Mouse (Mus musculus): ENCODE measurements around the gene Fer1l4. TPM values are rescaled to one million over a fixed set of nuclear protein-coding genes. Genes with fewer than 3 reads are reported as not detected.
A peak's percentile ranks its signal among the peaks of the same experiment; 100 is the strongest.

Fer1l4 gene
- 1.3 and 1.6 TPM in 2 replicates for polyA plus RNA-seq (2015; fragmentation: Nextera tagmentation; extraction: Ambion mirVana)

DNA sequence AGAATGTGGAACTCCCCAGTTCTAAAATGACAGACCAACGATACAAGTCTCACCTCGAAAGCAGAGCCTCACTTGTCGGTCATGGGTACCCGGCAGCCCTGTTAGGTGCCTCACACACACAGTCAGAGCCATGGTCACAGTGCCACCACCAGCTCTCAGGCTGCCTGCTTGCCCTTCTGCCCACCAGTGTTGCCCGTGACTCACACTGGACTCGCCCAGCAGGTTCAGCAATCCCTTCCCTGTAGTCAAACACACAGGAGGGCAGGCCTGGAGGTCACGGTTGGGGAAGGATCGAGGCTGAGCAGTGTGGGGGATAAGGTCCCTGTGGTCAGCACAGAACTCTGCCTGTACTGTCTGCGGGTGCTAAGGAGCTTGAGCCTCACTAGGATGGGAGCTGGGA is at the start of gene Fer1l4:
TSS of gene Fer1l4 (minus strand) at position 132 of the 400 bp plus-strand sequence.
- 0 out of 2 replicates have a peak, but pooled peaks have one; percentile 39 for ATAC-seq (ENCODE audit: insufficient read depth, low FRiP score, low read depth)
- Histone ChIP-seq H3K9me3 (no peaks in the 10 kb centered on the region), H3K4me1 (peaks cover 3% of the 10 kb centered on the region; the same call in 1 of the 2 replicates), H3K4me2 (no peak within 1 kb of the TSS), H3K27me3 (replicated peaks) (no peaks in the 10 kb centered on the region), H3K36me3 (no peaks in the 10 kb centered on the region), H3K4me3 (replicated peaks) (no peak within 1 kb of the TSS), H3K9ac (no peak within 1 kb of the TSS), H3K27ac (no peak within 1 kb of the TSS)
- WGBS, result 70% methylated on average over 9 of the region's 9 CpGs

DNA sequence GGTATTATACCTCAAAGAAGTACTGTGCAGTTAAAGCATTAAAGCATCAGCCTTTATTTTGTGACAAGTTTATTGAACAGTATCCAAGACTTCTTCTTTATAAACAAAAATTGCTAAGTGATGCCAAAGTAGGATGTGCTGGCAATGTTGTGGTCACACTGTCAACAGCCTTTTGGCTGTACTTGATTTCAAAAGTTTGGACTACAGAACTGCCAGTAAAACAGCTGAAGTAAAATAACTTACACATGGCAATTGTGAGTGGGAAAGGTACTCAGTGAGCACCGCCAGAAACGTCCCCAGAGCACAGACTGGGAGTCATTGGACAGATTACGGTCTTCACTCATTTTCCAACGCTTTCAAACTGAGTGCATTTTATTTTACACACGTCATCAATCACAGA is 39.2 kb upstream of the Fer1l4 start:
- Histone ChIP-seq H3K9ac (no peak overlapping the region), H3K4me2 (no peak overlapping the region), H3K27me3 (replicated peaks) (no peaks in the 10 kb centered on the region), H3K4me1 (no peaks in the 10 kb centered on the region), H3K36me3 (peaks cover 9% of the 10 kb centered on the region; the same call in 1 of the 2 replicates), H3K9me3 (no peaks in the 10 kb centered on the region), H3K4me3 (replicated peaks) (no peak overlapping the region), H3K27ac (no peak overlapping the region)
- 69% methylated on average over 5 of the region's 5 CpGs for WGBS
- ATAC-seq (ENCODE audit: insufficient read depth, low FRiP score, low read depth), result no peak

DNA sequence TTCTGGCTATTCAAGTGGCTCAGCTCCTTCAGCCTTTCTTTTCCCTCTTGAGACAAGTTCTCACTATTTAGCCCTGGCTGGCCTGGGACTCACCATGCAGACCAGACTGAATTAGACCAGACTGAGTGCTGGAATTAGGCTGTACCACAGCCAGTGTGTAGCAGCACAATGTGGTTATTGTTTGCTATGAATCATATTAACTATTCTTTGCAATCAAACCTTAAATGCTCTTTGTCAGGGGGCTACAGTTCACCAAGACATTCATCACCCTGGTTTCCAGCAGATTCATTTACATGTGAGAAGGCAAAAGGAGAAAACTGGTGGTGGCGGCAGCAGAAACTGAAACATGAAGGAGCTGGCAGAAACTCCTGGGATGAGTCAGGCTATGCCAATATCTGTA is 37.1 kb upstream of the Fer1l4 start:
- no peak overlapping the region for H3K4me3 ChIP-seq (replicated peaks)
- H3K27me3 ChIP-seq (replicated peaks), result no peaks in the 10 kb centered on the region
- H3K4me2 ChIP-seq, result no peak overlapping the region
- no peak overlapping the region for H3K9ac ChIP-seq
- no peaks in the 10 kb centered on the region for H3K9me3 ChIP-seq
- WGBS, result 86% methylated on average over 1 of the region's 1 CpGs
- H3K27ac ChIP-seq, result no peak overlapping the region
- ATAC-seq (ENCODE audit: insufficient read depth, low FRiP score, low read depth), result no peak
- no peaks in the 10 kb centered on the region for H3K36me3 ChIP-seq
- H3K4me1 ChIP-seq, result no peaks in the 10 kb centered on the region

- Histone ChIP-seq H3K4me2 (no peak overlapping the region), H3K27me3 (replicated peaks) (no peaks in the 10 kb centered on the region), H3K4me1 (no peaks in the 10 kb centered on the region), H3K9me3 (no peaks in the 10 kb centered on the region), H3K4me3 (replicated peaks) (no peak overlapping the region), H3K9ac (no peak overlapping the region), H3K36me3 (no peaks in the 10 kb centered on the region), H3K27ac (no peak overlapping the region)
- 79% methylated on average over 7 of the region's 7 CpGs for WGBS
- no peak for ATAC-seq (ENCODE audit: insufficient read depth, low FRiP score, low read depth)
These were observed 34.8 kb upstream of the Fer1l4 start for GRCm38 (mm10) chr2:156087391-156088110.

- H3K4me3 ChIP-seq (replicated peaks), result no peak overlapping the region
- H3K36me3 ChIP-seq, result no peaks in the 10 kb centered on the region
- ATAC-seq (ENCODE audit: insufficient read depth, low FRiP score, low read depth), result no peak
- no peak overlapping the region for H3K27ac ChIP-seq
- H3K27me3 ChIP-seq (replicated peaks), result no peaks in the 10 kb centered on the region
- H3K4me2 ChIP-seq, result no peak overlapping the region
- no peaks in the 10 kb centered on the region for H3K9me3 ChIP-seq
- WGBS, result 81% methylated on average over 3 of the region's 3 CpGs
- no peak overlapping the region for H3K9ac ChIP-seq
- no peaks in the 10 kb centered on the region for H3K4me1 ChIP-seq
These were observed 31.8 kb upstream of the Fer1l4 start for GRCm38 (mm10) chr2:156084541-156084940.

DNA sequence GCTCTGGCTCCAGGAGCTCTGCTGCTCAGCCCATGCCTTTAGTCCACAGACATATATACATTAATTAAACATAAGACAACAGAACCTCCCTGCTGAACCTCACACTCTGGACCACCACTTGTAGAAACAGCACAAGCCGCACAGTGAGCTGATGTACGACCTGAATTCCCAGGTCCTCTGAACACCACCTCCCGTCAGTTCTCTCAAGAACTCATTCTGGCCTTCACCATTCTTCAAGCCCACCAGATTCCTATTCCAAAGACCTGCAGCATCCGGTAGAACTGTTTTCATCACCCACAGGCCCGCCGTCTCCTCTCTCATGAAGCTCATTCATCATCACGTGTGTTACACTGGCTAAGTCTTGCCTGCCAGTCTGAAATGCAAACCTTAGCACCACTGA is 27.6 kb upstream of the Fer1l4 start:
- no peak overlapping the region for H3K27ac ChIP-seq
- no peaks in the 10 kb centered on the region for H3K27me3 ChIP-seq (replicated peaks)
- H3K36me3 ChIP-seq, result peaks cover 36% of the 10 kb centered on the region
- H3K9me3 ChIP-seq, result no peaks in the 10 kb centered on the region
- no peak overlapping the region for H3K4me2 ChIP-seq
- H3K4me3 ChIP-seq (replicated peaks), result no peak overlapping the region
- ATAC-seq (ENCODE audit: insufficient read depth, low FRiP score, low read depth), result no peak
- H3K4me1 ChIP-seq, result no peaks in the 10 kb centered on the region
- WGBS, result 64% methylated on average over 7 of the region's 7 CpGs
- H3K9ac ChIP-seq, result no peak overlapping the region

DNA sequence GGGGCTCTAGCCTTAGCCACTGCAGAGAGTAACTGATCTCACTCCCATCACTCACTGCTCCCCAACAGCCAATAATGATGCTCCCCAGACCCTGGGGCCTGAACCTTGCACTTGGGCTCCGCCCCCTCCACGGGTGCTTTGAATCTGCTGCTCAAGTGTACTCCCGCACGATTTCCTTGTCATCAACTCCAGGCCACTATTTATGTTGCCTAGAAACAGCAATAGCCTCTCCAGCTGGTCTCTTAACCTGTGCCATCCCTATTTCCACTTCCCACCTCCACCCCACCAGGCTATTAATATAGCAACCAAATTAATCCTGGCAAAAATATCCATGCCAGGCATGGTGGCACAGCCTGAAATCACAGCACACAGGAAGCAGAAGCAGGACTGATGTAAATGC is 26.9 kb upstream of the Fer1l4 start:
- WGBS, result 42% methylated on average over 4 of the region's 4 CpGs
- no peak overlapping the region for H3K4me3 ChIP-seq (replicated peaks)
- ATAC-seq (ENCODE audit: insufficient read depth, low FRiP score, low read depth), result no peak
- no peak overlapping the region for H3K9ac ChIP-seq
- H3K4me2 ChIP-seq, result no peak overlapping the region
- H3K9me3 ChIP-seq, result no peaks in the 10 kb centered on the region
- H3K27me3 ChIP-seq (replicated peaks), result no peaks in the 10 kb centered on the region
- H3K36me3 ChIP-seq, result peaks cover 43% of the 10 kb centered on the region
- H3K27ac ChIP-seq, result no peak overlapping the region
- H3K4me1 ChIP-seq, result no peaks in the 10 kb centered on the region

- ATAC-seq (ENCODE audit: insufficient read depth, low FRiP score, low read depth), result no peak
- 80% methylated on average over 8 of the region's 8 CpGs for WGBS
- peaks cover 47% of the 10 kb centered on the region for H3K36me3 ChIP-seq
- no peak overlapping the region for H3K4me3 ChIP-seq (replicated peaks)
- H3K27me3 ChIP-seq (replicated peaks), result no peaks in the 10 kb centered on the region
- no peaks in the 10 kb centered on the region for H3K4me1 ChIP-seq
- H3K27ac ChIP-seq, result no peak overlapping the region
- no peak overlapping the region for H3K9ac ChIP-seq
- no peak overlapping the region for H3K4me2 ChIP-seq
- no peaks in the 10 kb centered on the region for H3K9me3 ChIP-seq
These were observed 26.4 kb upstream of the Fer1l4 start for GRCm38 (mm10) chr2:156079183-156079560.

DNA sequence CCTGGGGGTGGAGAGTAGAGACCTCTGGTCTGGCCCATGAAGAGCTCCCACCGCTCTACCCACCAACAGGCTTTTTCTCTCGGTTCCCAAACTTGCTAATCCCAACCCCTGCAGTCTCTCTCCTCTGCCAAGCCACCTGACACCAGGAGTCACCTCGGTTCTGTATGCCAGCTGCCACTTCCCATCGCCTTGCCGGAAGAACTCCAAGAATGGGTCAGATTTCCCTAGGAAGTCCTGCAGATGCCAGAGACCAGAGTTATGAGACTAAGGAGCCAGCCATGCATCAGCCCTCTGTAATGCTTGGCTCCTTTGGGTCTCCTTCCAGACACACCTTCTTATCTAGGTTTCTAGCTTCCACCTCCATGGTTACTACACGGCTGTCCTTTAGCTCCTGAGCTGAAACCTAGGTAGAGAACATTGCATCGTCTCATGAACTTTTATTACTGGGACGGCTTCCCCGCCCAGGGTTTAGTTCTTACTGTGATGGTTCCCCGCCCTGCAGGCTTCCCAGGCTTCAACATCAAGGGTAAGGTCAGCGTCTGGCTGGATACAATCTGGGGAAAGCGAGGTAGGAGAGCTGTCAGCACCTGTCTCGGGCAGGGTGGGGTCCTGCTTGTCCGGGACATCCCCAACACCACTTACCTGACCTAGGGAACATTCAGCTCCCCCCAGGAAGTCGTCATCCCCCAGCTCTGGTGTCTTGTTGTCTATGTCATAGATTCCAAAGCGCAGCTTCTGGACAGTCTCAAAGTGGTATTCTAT is 25.9 kb upstream of the Fer1l4 start:
- Histone ChIP-seq H3K4me3 (replicated peaks) (no peak overlapping the region), H3K9ac (no peak overlapping the region), H3K4me2 (no peak overlapping the region), H3K4me1 (no peaks in the 10 kb centered on the region), H3K9me3 (no peaks in the 10 kb centered on the region), H3K36me3 (peaks cover 52% of the 10 kb centered on the region), H3K27me3 (replicated peaks) (no peaks in the 10 kb centered on the region), H3K27ac (no peak overlapping the region)
- no peak for ATAC-seq (ENCODE audit: insufficient read depth, low FRiP score, low read depth)
- 87% methylated on average over 16 of the region's 16 CpGs for WGBS

DNA sequence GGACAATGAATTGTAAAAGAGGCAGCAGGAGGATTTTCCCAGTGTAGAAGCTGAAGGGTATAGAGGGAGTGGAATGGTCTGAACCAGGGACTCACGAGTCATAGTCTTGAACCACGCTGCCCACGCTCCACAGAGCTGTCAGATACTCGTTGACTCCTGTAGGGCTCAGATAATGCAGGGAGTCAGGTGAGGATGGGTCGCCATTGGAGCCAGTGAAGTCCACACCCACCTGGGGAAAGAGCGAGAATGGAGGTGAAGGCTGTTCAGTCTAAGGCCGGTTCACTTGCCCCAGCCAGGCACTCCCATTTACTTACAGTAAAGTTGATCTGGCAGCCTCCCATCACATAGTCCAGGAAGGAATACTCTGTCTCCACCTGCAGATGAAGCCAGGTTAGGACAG is 24.7 kb upstream of the Fer1l4 start:
- WGBS, result 86% methylated on average over 7 of the region's 7 CpGs
- Histone ChIP-seq H3K9ac (no peak overlapping the region), H3K27ac (no peak overlapping the region), H3K4me1 (no peaks in the 10 kb centered on the region), H3K4me2 (no peak overlapping the region), H3K4me3 (replicated peaks) (no peak overlapping the region), H3K9me3 (no peaks in the 10 kb centered on the region), H3K36me3 (peaks cover 62% of the 10 kb centered on the region), H3K27me3 (replicated peaks) (no peaks in the 10 kb centered on the region)
- no peak for ATAC-seq (ENCODE audit: insufficient read depth, low FRiP score, low read depth)

GRCm38 (mm10) chr2:156073725-156074124 is 21.0 kb upstream of the Fer1l4 start:
- 82% methylated on average over 15 of the region's 15 CpGs for WGBS

DNA sequence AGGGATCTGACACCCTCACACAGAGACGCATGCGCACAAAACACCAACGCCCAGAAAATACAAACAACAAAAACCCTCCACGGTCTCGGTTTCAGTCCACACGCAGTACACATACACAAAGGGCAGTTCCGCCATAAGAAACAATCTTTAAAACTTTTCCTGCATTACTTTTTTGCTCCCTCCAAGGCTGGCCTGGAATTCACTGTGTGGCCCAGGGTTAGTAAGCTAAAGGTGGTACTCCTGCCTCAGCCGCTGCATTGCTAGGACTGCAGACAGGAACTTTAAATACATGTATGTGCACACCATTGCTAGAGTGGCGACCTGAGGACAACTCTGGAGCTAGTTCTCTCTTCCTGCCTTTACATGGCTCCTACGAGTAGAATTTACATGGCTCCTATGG is 18.5 kb upstream of the Fer1l4 start:
- H3K9ac ChIP-seq, result no peak overlapping the region
- WGBS, result 93% methylated on average over 10 of the region's 10 CpGs
- H3K4me1 ChIP-seq, result peaks cover 1% of the 10 kb centered on the region; the same call in 1 of the 2 replicates
- peaks cover 51% of the 10 kb centered on the region for H3K36me3 ChIP-seq
- H3K27ac ChIP-seq, result no peak overlapping the region
- H3K4me3 ChIP-seq (replicated peaks), result no peak overlapping the region
- H3K9me3 ChIP-seq, result no peaks in the 10 kb centered on the region
- ATAC-seq (ENCODE audit: insufficient read depth, low FRiP score, low read depth), result no peak
- no peak overlapping the region for H3K4me2 ChIP-seq
- no peaks in the 10 kb centered on the region for H3K27me3 ChIP-seq (replicated peaks)

More at GRCm38 (mm10) chr2:156073725-156074124, 21.0 kb upstream of the Fer1l4 start:
- Histone ChIP-seq H3K27me3 (replicated peaks) (no peaks in the 10 kb centered on the region), H3K9me3 (no peaks in the 10 kb centered on the region), H3K9ac (no peak overlapping the region), H3K36me3 (peaks cover 75% of the 10 kb centered on the region), H3K27ac (no peak overlapping the region), H3K4me3 (replicated peaks) (no peak overlapping the region), H3K4me1 (no peaks in the 10 kb centered on the region), H3K4me2 (no peak overlapping the region)
- no peak for ATAC-seq (ENCODE audit: insufficient read depth, low FRiP score, low read depth)
